Mouse (Mus musculus) midbrain, embryonic 14.5 days (tissue): Measurements from ENCODE around the gene Igf1r. TPM values are rescaled to one million over a fixed set of nuclear protein-coding genes. Genes with fewer than 3 reads are reported as not detected.

Experiments
- ATAC-seq: fragments of 200-750 bp; cut with Nextera tagmentation; 2 replicates; pipeline ENCODE4 v1.8.0; 2017; ENCODE audit warnings: moderate number of reproducible peaks, moderate library complexity; ENCODE audit not compliant: low FRiP score, low TSS enrichment
- DNase-seq: peaks from one replicate; pipeline ENCODE4 v3.0.0-alpha.2; 2015
- H3K27ac ChIP-seq: fragments of 300-500 bp; sonication (generic); replicated peaks from 2 replicates; pipeline ENCODE4 v1.5.1; 2014; ENCODE audit warnings: mild to moderate bottlenecking, low read depth, low read length, moderate library complexity
- H3K27me3 ChIP-seq: fragments of 300-500 bp; sonication (generic); 2 replicates; pipeline ENCODE4 v1.6.1; 2014; ENCODE audit warnings: low read length, control low read depth, mixed read lengths; ENCODE audit not compliant: control insufficient read depth, insufficient read depth
- H3K36me3 ChIP-seq: fragments of 300-500 bp; sonication (generic); 2 replicates; pipeline ENCODE4 v1.6.1; 2014; ENCODE audit warnings: low read length, control low read depth; ENCODE audit not compliant: control insufficient read depth, insufficient read depth
- H3K4me1 ChIP-seq: fragments of 300-500 bp; sonication (generic); 2 replicates; pipeline ENCODE4 v1.6.1; 2014; ENCODE audit warnings: mild to moderate bottlenecking, antibody characterized with exemption, low read length, control low read depth; ENCODE audit not compliant: control insufficient read depth, insufficient read depth
- H3K4me2 ChIP-seq: fragments of 300-500 bp; sonication (generic); 2 replicates; pipeline ENCODE4 v1.6.1; 2014; ENCODE audit warnings: mild to moderate bottlenecking, low read length, moderate library complexity
- H3K4me3 ChIP-seq: fragments of 300-500 bp; sonication (generic); replicated peaks from 2 replicates; pipeline ENCODE4 v1.5.1; 2014; ENCODE audit warnings: low read depth, low read length
- H3K9ac ChIP-seq: fragments of 300-500 bp; sonication (generic); replicated peaks from 2 replicates; pipeline ENCODE4 v1.6.1; 2014; ENCODE audit warnings: mild to moderate bottlenecking, low read length, moderate library complexity
- H3K9me3 ChIP-seq: fragments of 300-500 bp; sonication (generic); 2 replicates; pipeline ENCODE4 v1.6.1; 2016; ENCODE audit warnings: low read length, control low read depth, mixed read lengths; ENCODE audit not compliant: control insufficient read depth
- WGBS: fragments of 180-500 bp; shearing (Covaris S2); extraction: QIAGEN DNeasy Blood & Tissue Kit; methylation state at CpG from one replicate; pipeline ENCODE4 v1.1.7; 2014; 5-methylcytosine and 5-hydroxymethylcytosine counted together
- polyA plus RNA-seq: library from polyadenylated mRNA; unstranded; fragments of >200 nt; fragmentation: Nextera tagmentation; extraction: Ambion mirVana; gene quantifications from 2 replicates; pipeline ENCODE4 v1.2.1, GENCODE M21; 2014

Igf1r gene
- polyA plus RNA-seq, 1 experiment from 2014 or later = 25.8 TPM

GRCm38 (mm10) chr7:68020556-68020955 is 67.9 kb downstream of the Igf1r start:
- H3K27ac ChIP-seq = no peak overlapping the region
- no peak for DNase-seq
- H3K4me3 ChIP-seq = no peak overlapping the region
- no peaks in the 10 kb centered on the region for H3K9me3 ChIP-seq
- no peak overlapping the region for H3K4me2 ChIP-seq
- no peak overlapping the region for H3K9ac ChIP-seq
- 81% methylated on average over 2 of the region's 2 CpGs for WGBS
- H3K4me1 ChIP-seq = peaks cover 1% of the 10 kb centered on the region
- no peak for ATAC-seq
- no peaks in the 10 kb centered on the region for H3K36me3 ChIP-seq
- no peaks in the 10 kb centered on the region for H3K27me3 ChIP-seq

DNA sequence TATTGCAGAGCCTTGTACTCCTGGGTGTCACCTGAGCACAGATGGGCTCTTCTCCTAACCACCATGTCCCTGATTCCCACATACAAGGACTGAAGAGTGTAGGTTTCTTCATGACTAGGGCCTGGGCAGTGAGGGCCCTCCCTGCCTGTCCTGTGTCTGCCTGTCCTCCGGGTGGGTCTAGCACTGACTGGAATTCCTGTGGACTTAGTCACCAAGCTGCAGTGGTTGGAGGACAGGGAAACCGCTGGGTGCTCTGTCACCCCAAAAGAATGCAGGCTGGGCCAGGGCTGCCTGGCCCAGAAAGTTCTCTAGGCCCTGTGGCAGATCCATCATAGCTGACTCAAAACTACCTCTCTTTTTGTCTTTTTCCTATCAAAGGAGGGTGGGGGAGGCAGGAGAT is 69.1 kb downstream of the Igf1r start:
- Histone ChIP-seq H3K36me3 (no peaks in the 10 kb centered on the region), H3K4me3 (no peak overlapping the region), H3K27me3 (no peaks in the 10 kb centered on the region), H3K9me3 (no peaks in the 10 kb centered on the region), H3K9ac (no peak overlapping the region), H3K4me1 (peaks cover 3% of the 10 kb centered on the region), H3K4me2 (no peak overlapping the region), H3K27ac (no peak overlapping the region)
- no peak for ATAC-seq
- no peak for DNase-seq
- WGBS = 87% methylated on average over 2 of the region's 2 CpGs

GRCm38 (mm10) chr7:68022188-68022587 is 69.6 kb downstream of the Igf1r start:
- Histone ChIP-seq H3K4me1 (peaks cover 3% of the 10 kb centered on the region), H3K9me3 (no peaks in the 10 kb centered on the region), H3K4me3 (no peak overlapping the region), H3K27ac (no peak overlapping the region), H3K9ac (no peak overlapping the region), H3K27me3 (no peaks in the 10 kb centered on the region), H3K36me3 (no peaks in the 10 kb centered on the region), H3K4me2 (no peak overlapping the region)
- ATAC-seq (no peak), DNase-seq (no peak)
- WGBS = 86% methylated on average over 6 of the region's 6 CpGs

DNA sequence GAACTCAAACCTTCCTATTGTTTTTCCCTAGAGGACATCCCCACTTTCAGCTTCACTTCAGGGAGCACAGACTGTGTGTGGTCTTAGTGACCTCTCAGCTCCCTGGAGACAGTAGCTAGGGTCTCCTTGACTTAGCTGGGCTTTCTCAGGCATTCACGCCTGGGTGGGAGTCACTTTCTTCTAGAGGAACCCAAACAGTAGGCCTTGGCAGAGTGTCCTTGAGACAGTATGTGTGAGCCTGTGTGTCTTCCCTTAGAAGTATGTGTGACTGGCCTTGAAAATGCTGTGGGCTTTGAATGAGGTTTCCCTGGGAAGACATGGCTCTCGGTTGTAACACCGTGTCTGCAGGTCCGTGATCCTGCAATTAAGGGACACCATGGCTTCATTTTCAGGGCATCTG is 71.3 kb downstream of the Igf1r start:
- no peaks in the 10 kb centered on the region for H3K36me3 ChIP-seq
- H3K4me3 ChIP-seq = no peak overlapping the region
- no peaks in the 10 kb centered on the region for H3K27me3 ChIP-seq
- H3K4me1 ChIP-seq = peaks cover 3% of the 10 kb centered on the region; the same call in 1 of the 2 replicates
- H3K9me3 ChIP-seq = no peaks in the 10 kb centered on the region
- no peak for ATAC-seq
- no peak overlapping the region for H3K27ac ChIP-seq
- no peak overlapping the region for H3K4me2 ChIP-seq
- WGBS = 80% methylated on average over 4 of the region's 4 CpGs
- no peak overlapping the region for H3K9ac ChIP-seq
- no peak for DNase-seq

DNA sequence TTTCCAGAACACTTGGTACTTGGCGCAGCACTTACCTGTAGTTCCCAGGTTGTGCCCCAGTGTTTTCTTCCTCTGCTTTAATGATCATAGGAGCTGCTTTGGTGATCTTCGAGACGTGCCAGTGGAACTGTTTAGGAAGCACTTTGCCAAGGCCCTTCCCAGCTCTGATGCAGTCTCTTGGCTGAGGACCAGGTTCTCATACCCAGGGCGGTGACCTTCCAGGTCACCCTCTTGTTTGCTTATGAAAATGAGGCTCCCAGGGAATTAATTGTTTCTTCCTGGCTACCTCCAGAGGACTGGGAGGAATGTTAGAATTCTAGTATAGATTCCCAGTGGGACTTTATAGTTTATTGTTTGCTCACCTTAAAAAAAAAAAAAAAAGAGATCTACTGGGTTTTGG is 72.0 kb downstream of the Igf1r start:
- peak; percentile 35 for DNase-seq
- peaks cover 5% of the 10 kb centered on the region for H3K4me1 ChIP-seq
- ATAC-seq = no peak

GRCm38 (mm10) chr7:68025396-68025795 is 72.8 kb downstream of the Igf1r start:
- ATAC-seq (no peak), DNase-seq (no peak)
- no peak overlapping the region for H3K4me3 ChIP-seq
- no peak overlapping the region for H3K27ac ChIP-seq
- WGBS = 60% methylated on average over 3 of the region's 3 CpGs
- H3K4me1 ChIP-seq = peaks cover 13% of the 10 kb centered on the region
- H3K9me3 ChIP-seq = no peaks in the 10 kb centered on the region
- no peak overlapping the region for H3K9ac ChIP-seq
- no peaks in the 10 kb centered on the region for H3K27me3 ChIP-seq
- no peaks in the 10 kb centered on the region for H3K36me3 ChIP-seq
- H3K4me2 ChIP-seq = no peak overlapping the region

More for the DNA sequence above, 72.0 kb downstream of the Igf1r start:
- no peaks in the 10 kb centered on the region for H3K9me3 ChIP-seq
- H3K4me2 ChIP-seq = no peak overlapping the region
- no peak overlapping the region for H3K9ac ChIP-seq
- H3K27me3 ChIP-seq = no peaks in the 10 kb centered on the region
- H3K36me3 ChIP-seq = no peaks in the 10 kb centered on the region
- H3K27ac ChIP-seq = no peak overlapping the region
- no peak overlapping the region for H3K4me3 ChIP-seq
- 82% methylated on average over 4 of the region's 4 CpGs for WGBS

DNA sequence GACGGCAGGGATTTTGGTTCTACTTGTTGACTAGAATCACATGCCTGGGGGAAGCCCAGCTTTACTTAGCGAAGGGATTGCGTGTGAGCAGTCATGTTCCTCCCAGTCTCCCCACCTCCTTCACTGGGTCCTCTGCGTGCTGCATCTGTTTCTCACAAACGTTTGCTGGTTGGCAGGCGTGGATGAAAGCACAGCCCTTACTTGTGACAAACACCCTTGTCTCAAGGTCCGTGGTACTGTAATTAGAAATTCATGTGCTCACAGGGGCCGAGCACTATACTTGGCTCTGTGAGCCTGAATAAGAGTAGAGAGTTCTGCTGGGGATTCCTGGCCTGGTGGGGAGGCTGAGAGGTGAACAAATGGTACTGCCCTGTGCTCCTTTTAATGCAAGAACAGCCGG is 73.4 kb downstream of the Igf1r start:
- Histone ChIP-seq H3K27ac (0 out of 2 replicates have a peak overlapping the region, but pooled peaks have one; percentile 2), H3K4me2 (no peak overlapping the region), H3K4me1 (peaks cover 20% of the 10 kb centered on the region), H3K27me3 (no peaks in the 10 kb centered on the region), H3K36me3 (no peaks in the 10 kb centered on the region), H3K9ac (no peak overlapping the region), H3K9me3 (no peaks in the 10 kb centered on the region), H3K4me3 (no peak overlapping the region)
- ATAC-seq (no peak), DNase-seq (no peak)
- WGBS = 77% methylated on average over 9 of the region's 9 CpGs

DNA sequence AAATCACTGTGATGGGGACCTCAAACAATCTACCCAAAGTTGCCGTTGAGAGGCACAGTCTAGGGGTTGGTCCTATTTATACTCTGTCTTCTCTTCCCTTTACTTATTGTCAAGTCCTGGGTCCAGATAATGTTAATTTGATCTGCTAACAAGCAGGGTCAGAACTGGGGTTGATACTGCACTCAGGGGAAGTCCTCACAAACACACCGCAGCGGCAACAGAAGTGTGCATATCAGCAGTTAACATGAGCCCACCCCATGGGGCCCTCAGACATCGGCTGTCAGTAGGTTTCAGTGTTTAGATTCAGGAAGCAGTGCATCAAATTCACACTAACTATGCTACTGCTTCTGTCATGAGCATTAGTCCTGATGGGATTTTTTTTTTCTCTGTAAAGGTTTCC is 75.5 kb downstream of the Igf1r start:
- ATAC-seq = no peak
- DNase-seq = no peak

GRCm38 (mm10) chr7:68030846-68031245 is 78.2 kb downstream of the Igf1r start:
- H3K4me1 ChIP-seq = peaks cover 17% of the 10 kb centered on the region
- ATAC-seq = no peak

More for the DNA sequence above, 75.5 kb downstream of the Igf1r start:
- WGBS = 62% methylated on average over 4 of the region's 4 CpGs
- H3K4me1 ChIP-seq = peaks cover 21% of the 10 kb centered on the region
- H3K36me3 ChIP-seq = no peaks in the 10 kb centered on the region
- no peak overlapping the region for H3K4me3 ChIP-seq
- H3K4me2 ChIP-seq = no peak overlapping the region
- no peak overlapping the region for H3K9ac ChIP-seq
- H3K27me3 ChIP-seq = no peaks in the 10 kb centered on the region
- H3K27ac ChIP-seq = no peak overlapping the region
- H3K9me3 ChIP-seq = no peaks in the 10 kb centered on the region

More at GRCm38 (mm10) chr7:68030846-68031245, 78.2 kb downstream of the Igf1r start:
- H3K27me3 ChIP-seq = no peaks in the 10 kb centered on the region
- no peak overlapping the region for H3K9ac ChIP-seq
- no peak overlapping the region for H3K27ac ChIP-seq
- no peak for DNase-seq
- WGBS = 13% methylated on average over 9 of the region's 9 CpGs
- no peak overlapping the region for H3K4me3 ChIP-seq
- H3K4me2 ChIP-seq = no peak overlapping the region
- no peaks in the 10 kb centered on the region for H3K9me3 ChIP-seq
- H3K36me3 ChIP-seq = no peaks in the 10 kb centered on the region
